Mouse (Mus musculus) small intestine, adult 2 months (tissue): ENCODE results near the gene Tstd3.

Experiments
- CTCF ChIP-seq: fragments of 200-500 bp; IDR thresholded peaks from 2 replicates; pipeline ENCODE4 v1.5.1; 2012; ENCODE audit warnings: low read depth, mild to moderate bottlenecking, control low read depth, inconsistent platforms, low read length, moderate library complexity, mixed read lengths; ENCODE audit not compliant: insufficient replicate concordance, insufficient read length; ENCODE audit errors: extremely low read depth
- POLR2A ChIP-seq: fragments of 200-500 bp; IDR thresholded peaks from 2 replicates; pipeline ENCODE4 v1.6.1; 2012; ENCODE audit warnings: low read depth, mild to moderate bottlenecking, control low read depth, inconsistent platforms, low read length, moderate library complexity

- no peak for TF ChIP-seq POLR2A
- TF ChIP-seq CTCF: no peak
These were observed 54.9 kb downstream of the Tstd3 start for GRCm38 (mm10) chr4:21712147-21712546.
